Mouse (Mus musculus) bone marrow, adult 2 months (tissue): ENCODE measurements around the gene Ccr9.

Source experiments
- CTCF ChIP-seq: fragments of 200-500 bp; IDR thresholded peaks from 2 replicates; pipeline ENCODE4 v1.5.1; 2011; ENCODE audit warnings: low read length, control low read depth; ENCODE audit not compliant: control insufficient read depth, insufficient read depth
- POLR2A ChIP-seq: fragments of 200-500 bp; IDR thresholded peaks from 2 replicates; pipeline ENCODE4 v1.6.1; 2011; ENCODE audit warnings: low read depth, mild to moderate bottlenecking, control low read depth, low read length, borderline replicate concordance; ENCODE audit not compliant: control insufficient read depth

GRCm38 (mm10) chr9:123760806-123761205, 82.6 kb downstream of the Ccr9 start:
- TF ChIP-seq POLR2A (no peak), CTCF (no peak)
